Mouse (Mus musculus) gastrocnemius, postnatal 14 days (tissue): ENCODE data around the gene Ceacam12. TPM values are rescaled to one million over a fixed set of nuclear protein-coding genes. Genes with fewer than 3 reads are reported as not detected.
"Not testable (repeated sequence)": the region's sequence is repeated elsewhere in the genome, so short reads cannot be mapped to it uniquely, and the experiment has no call there.

Experiments used
- DNase-seq: peaks from one replicate; pipeline ENCODE4 v3.0.0; 2021; ENCODE audit warnings: mixed read lengths
- intact Hi-C: fragments of 180-260 bp; cut with DNase I; formaldehyde crosslinking; loops from one replicate; pipeline ENCODE4 v1.15.1; 2025; ENCODE audit warnings: low total_unique reads
- long read RNA-seq, 2 experiments: library from polyadenylated mRNA; stranded (forward); transcript quantifications; one replicate each; pipeline ENCODE4 v2.0.0; 2021
- microRNA-seq, 2 experiments: library from miRNA; unstranded; fragments of <30 nt; microRNA quantifications; one replicate each; pipeline ENCODE4 v1.2.0; 2021
- total RNA-seq, 2 experiments: library from RNA; stranded (reverse); gene quantifications; 2 replicates each; pipeline ENCODE4 v1.2.3; 2021

Ceacam12 gene
- total RNA-seq = not detected
- long read RNA-seq, experiment 1 = 0 reads
- long read RNA-seq, experiment 2 = 0 reads

- no peak for DNase-seq
- intact Hi-C loops = no loop called here
Observed at GRCm38 (mm10) chr7:18065629-18066028, at the start of gene Ceacam12. Gene Ceacam12, plus strand, starts transcription at chr7:18065929.

DNA sequence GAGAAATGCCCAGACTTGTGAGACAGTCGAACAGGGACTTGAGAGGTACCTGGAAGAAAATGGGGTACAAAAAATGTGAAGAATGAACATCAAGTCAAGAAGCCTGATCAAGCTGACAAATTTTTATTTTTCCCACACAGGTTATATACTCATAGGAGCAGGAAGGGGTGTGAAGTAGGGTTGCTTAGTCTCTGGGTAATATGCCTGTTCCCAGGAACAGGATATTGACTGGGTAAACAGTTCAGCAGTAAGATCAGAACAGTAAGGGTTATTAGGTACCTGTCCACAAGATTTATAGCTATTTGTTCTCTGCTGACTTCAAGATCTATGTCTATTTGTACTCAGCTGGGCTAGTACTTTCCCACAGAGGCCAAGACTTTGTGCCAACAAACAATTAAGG lies 8.1 kb downstream of the Ceacam12 start:
- DNase-seq, intact Hi-C loops: not testable (repeated sequence)

DNA sequence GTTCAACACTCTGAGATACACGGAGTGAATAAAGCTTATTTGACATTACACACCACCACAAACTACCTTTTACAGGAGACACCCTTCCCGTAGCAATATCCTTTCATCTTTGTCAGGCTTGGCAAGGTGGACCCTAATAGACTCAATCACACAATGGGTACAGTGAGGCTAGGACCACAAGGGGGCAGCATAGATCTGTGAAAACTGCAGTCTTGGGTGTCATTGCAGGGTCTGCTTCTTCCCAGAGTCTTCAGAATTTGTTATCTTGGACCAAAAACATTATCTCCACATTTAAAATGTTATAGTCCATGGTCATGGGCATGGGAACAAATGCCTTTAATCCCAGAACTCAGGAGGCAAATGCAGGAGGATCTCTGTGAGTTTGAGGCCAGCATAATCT lies 35.1 kb downstream of the Ceacam12 start:
- no peak for DNase-seq
- intact Hi-C loops = no loop called here

Small RNAs within 50 kb of the gene (microRNA-seq; reads per million reads assigned to microRNA genes)
- 0 reads per million in 2 experiments for gene Gm22414

Other genes starting within 250 kb of the Ceacam12 start
- gene Gm5155, start 194.2 kb upstream of the Ceacam12 start, total RNA-seq = not detected
- not detected for gene Ceacam11, start 93.8 kb upstream of the Ceacam12 start, total RNA-seq
- gene Ceacam13, start 56.0 kb upstream of the Ceacam12 start, total RNA-seq = not detected
- not detected for gene Igfl3, start 110.6 kb downstream of the Ceacam12 start, total RNA-seq
- not detected for gene Mill1, start 179.4 kb downstream of the Ceacam12 start, total RNA-seq